Mouse (Mus musculus): ENCODE measurements around the gene Clec3a.

Clec3a gene

GRCm38 (mm10) chr8:114417786-114418185 lies at the start of gene Clec3a:
Gene Clec3a, plus strand, starts transcription at chr8:114418086.
- DNase-seq (ENCODE audit: low spot score): no peak

- DNase-seq (ENCODE audit: low spot score): peak; percentile 64
Observed at GRCm38 (mm10) chr8:114369038-114369976, 48.6 kb upstream of the Clec3a start.

- DNase-seq (ENCODE audit: low spot score): no peak
Observed at GRCm38 (mm10) chr8:114374390-114374789, 43.5 kb upstream of the Clec3a start.

- no peak for DNase-seq (ENCODE audit: low spot score)
Observed at GRCm38 (mm10) chr8:114384189-114384588, 33.7 kb upstream of the Clec3a start.

GRCm38 (mm10) chr8:114387494-114387893 lies 30.4 kb upstream of the Clec3a start:
- DNase-seq (ENCODE audit: low spot score): no peak

GRCm38 (mm10) chr8:114390465-114391254 lies 27.2 kb upstream of the Clec3a start:
- DNase-seq (ENCODE audit: low spot score): peak; percentile 14

- no peak for DNase-seq (ENCODE audit: low spot score)
Observed at GRCm38 (mm10) chr8:114398326-114398725, 19.6 kb upstream of the Clec3a start.

- DNase-seq (ENCODE audit: low spot score): no peak
Observed at GRCm38 (mm10) chr8:114399273-114399672, 18.6 kb upstream of the Clec3a start.

- no peak for DNase-seq (ENCODE audit: low spot score)
Observed at GRCm38 (mm10) chr8:114401679-114402078, 16.2 kb upstream of the Clec3a start.

GRCm38 (mm10) chr8:114411421-114411820 lies 6.5 kb upstream of the Clec3a start:
- DNase-seq (ENCODE audit: low spot score): no peak

GRCm38 (mm10) chr8:114418486-114418885 lies 600 bp downstream of the Clec3a start:
- DNase-seq (ENCODE audit: low spot score): no peak

GRCm38 (mm10) chr8:114418904-114419303 lies 1.0 kb downstream of the Clec3a start:
- DNase-seq (ENCODE audit: low spot score): no peak

GRCm38 (mm10) chr8:114421544-114421943 lies 3.7 kb downstream of the Clec3a start:
- DNase-seq (ENCODE audit: low spot score): no peak

- DNase-seq (ENCODE audit: low spot score): peak; percentile 11
Observed at GRCm38 (mm10) chr8:114438236-114438635, 20.4 kb downstream of the Clec3a start.

- peak; percentile 98 for DNase-seq (ENCODE audit: low spot score)
Observed at GRCm38 (mm10) chr8:114439334-114440204, 21.7 kb downstream of the Clec3a start, which contains the start of gene Wwox. Gene Wwox, plus strand, starts transcription at chr8:114439655.

GRCm38 (mm10) chr8:114440205-114440589 lies 22.3 kb downstream of the Clec3a start:
- DNase-seq (ENCODE audit: low spot score): no peak

GRCm38 (mm10) chr8:114441616-114442015 lies 23.7 kb downstream of the Clec3a start:
- peak; percentile 9 for DNase-seq (ENCODE audit: low spot score)

GRCm38 (mm10) chr8:114446884-114447283 lies 29.0 kb downstream of the Clec3a start:
- DNase-seq (ENCODE audit: low spot score): no peak

- DNase-seq (ENCODE audit: low spot score): no peak
Observed at GRCm38 (mm10) chr8:114452278-114452677, 34.4 kb downstream of the Clec3a start.

GRCm38 (mm10) chr8:114452781-114453221 lies 34.9 kb downstream of the Clec3a start:
- DNase-seq (ENCODE audit: low spot score): peak; percentile 80

- no peak for DNase-seq (ENCODE audit: low spot score)
Observed at GRCm38 (mm10) chr8:114455302-114455701, 37.4 kb downstream of the Clec3a start.

GRCm38 (mm10) chr8:114455953-114456352 lies 38.1 kb downstream of the Clec3a start:
- DNase-seq (ENCODE audit: low spot score): peak; percentile 66

All from lung, postnatal 25 days (tissue).